Mouse (Mus musculus): ENCODE data around the gene Six6. TPM values are rescaled to one million over a fixed set of nuclear protein-coding genes. Genes with fewer than 3 reads are reported as not detected.

The Six6 gene
- total and polyA plus RNA-seq, 3 experiments = 0.16 TPM; not detected in 2

GRCm38 (mm10) chr12:72953089-72953488 lies 13.4 kb downstream of the Six6 start:
- H3K36me3 ChIP-seq (replicated peaks) = no peaks in the 10 kb centered on the region
- H3K9me3 ChIP-seq (replicated peaks) = no peaks in the 10 kb centered on the region
- H3K27me3 ChIP-seq (ENCODE audit: insufficient read depth, low read length) = peaks cover 21% of the 10 kb centered on the region
- DNase-seq (ENCODE audit: low spot score) (no peak), ATAC-seq (ENCODE audit: extremely low read depth, insufficient number of reproducible peaks, low FRiP score, poor library complexity, severe bottlenecking) (no peak)
- H3K4me1 ChIP-seq (ENCODE audit: insufficient read depth, low read depth, low read length) = no peaks in the 10 kb centered on the region
- TF ChIP-seq GATA1 (IDR thresholded peaks at IDR 0.05; ENCODE audit: borderline replicate concordance, low read length) = no peak
- no peak for TF ChIP-seq POLR2AphosphoS5 (IDR thresholded peaks at IDR 0.05; ENCODE audit: insufficient replicate concordance, low read depth, low read length)
- TF ChIP-seq CTCF (IDR thresholded peaks at IDR 0.05; ENCODE audit: low read depth, low read length) = no peak
- no peak for TF ChIP-seq GATA2 (IDR thresholded peaks at IDR 0.05; ENCODE audit: borderline replicate concordance, low read depth, low read length)
- no peak for TF ChIP-seq TAL1 (conservative IDR thresholded peaks at IDR 0.05; ENCODE audit: low read depth, low read length)
- no peak overlapping the region for H3K4me3 ChIP-seq (ENCODE audit: low read depth, low read length)

DNA sequence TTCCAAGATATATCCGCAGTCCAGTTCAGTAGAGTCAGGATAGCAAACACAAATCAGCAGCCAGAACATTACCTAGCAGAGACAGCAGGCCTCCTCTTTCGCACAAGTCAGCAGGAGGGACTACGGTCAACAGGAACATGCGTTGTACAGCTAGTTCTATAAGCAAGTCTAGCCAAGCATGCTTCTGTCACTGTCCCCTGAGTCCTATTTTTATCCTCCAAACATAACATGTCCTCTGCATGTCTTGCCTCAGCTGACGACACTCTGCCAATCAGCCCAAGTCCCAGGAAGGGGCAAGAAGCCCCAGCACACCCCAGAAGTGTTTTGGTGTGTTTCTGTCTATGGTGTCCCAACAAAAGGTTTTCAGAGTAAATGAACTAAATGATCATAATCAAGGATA lies 14.2 kb downstream of the Six6 start:
- Histone ChIP-seq H3K36me3 (replicated peaks) (no peaks in the 10 kb centered on the region), H3K4me3 (ENCODE audit: low read depth, low read length) (no peak overlapping the region), H3K9me3 (replicated peaks) (no peaks in the 10 kb centered on the region), H3K27me3 (ENCODE audit: insufficient read depth, low read length) (peaks cover 21% of the 10 kb centered on the region), H3K4me1 (ENCODE audit: insufficient read depth, low read depth, low read length) (no peaks in the 10 kb centered on the region)
- ATAC-seq (ENCODE audit: extremely low read depth, insufficient number of reproducible peaks, low FRiP score, poor library complexity, severe bottlenecking) = no peak
- DNase-seq (ENCODE audit: low spot score) = no peak
- TF ChIP-seq TAL1 (conservative IDR thresholded peaks at IDR 0.05; ENCODE audit: low read depth, low read length) (no peak), POLR2AphosphoS5 (IDR thresholded peaks at IDR 0.05; ENCODE audit: insufficient replicate concordance, low read depth, low read length) (no peak), CTCF (IDR thresholded peaks at IDR 0.05; ENCODE audit: low read depth, low read length) (no peak), GATA1 (IDR thresholded peaks at IDR 0.05; ENCODE audit: borderline replicate concordance, low read length) (no peak), GATA2 (IDR thresholded peaks at IDR 0.05; ENCODE audit: borderline replicate concordance, low read depth, low read length) (no peak)

DNA sequence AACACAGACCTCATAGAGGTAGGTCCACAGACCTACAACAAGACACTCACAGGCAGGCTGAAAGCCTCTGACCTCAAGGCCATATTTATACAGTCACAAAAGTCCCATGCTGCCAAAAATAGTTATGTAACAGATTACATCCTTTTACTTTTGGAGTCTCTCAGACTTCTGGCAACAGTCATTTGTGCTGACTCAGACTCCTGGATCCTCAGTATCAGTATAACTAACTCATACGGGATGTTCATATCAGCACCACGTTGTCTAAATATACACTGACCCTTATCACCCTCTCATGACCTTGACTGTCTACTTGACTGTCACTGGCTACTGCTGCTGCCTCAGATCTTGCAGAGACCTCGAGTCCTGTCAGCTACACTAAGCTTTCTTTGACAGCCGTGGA lies 15.2 kb downstream of the Six6 start:
- Histone ChIP-seq H3K36me3 (replicated peaks) (no peaks in the 10 kb centered on the region), H3K27me3 (ENCODE audit: insufficient read depth, low read length) (peaks cover 21% of the 10 kb centered on the region), H3K4me3 (ENCODE audit: low read depth, low read length) (no peak overlapping the region), H3K9me3 (replicated peaks) (no peaks in the 10 kb centered on the region), H3K4me1 (ENCODE audit: insufficient read depth, low read depth, low read length) (no peaks in the 10 kb centered on the region)
- DNase-seq (ENCODE audit: low spot score) (no peak), ATAC-seq (ENCODE audit: extremely low read depth, insufficient number of reproducible peaks, low FRiP score, poor library complexity, severe bottlenecking) (no peak)
- TF ChIP-seq GATA1 (IDR thresholded peaks at IDR 0.05; ENCODE audit: borderline replicate concordance, low read length) = no peak
- no peak for TF ChIP-seq GATA2 (IDR thresholded peaks at IDR 0.05; ENCODE audit: borderline replicate concordance, low read depth, low read length)
- no peak for TF ChIP-seq POLR2AphosphoS5 (IDR thresholded peaks at IDR 0.05; ENCODE audit: insufficient replicate concordance, low read depth, low read length)

DNA sequence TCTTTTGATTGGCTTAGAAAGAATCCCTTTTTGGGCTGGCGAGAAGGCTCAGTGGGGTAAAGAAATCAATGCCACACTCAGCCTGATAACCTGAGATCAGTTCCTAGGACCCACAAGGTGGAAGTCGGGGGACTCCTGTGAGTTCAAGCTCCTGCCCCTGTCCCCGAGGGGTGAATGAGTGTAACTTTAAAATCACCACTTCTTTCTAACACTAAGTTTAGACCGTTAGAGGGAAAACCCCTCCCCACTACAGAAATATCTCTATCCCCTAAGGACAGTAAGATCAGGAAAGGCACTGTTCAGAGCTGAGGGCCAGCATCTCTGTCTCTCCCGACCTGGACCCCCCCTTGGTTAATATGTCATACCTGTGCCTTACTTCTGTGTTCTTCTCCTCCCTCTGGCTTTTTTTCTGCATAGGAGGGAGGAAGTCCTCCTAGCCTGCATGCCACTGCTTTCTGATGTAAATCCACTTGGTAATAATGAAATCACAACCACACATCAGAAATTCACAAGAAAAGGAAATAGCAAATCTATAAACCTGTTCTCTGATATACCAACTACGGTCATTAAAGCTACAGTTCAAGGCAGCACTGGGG lies 18.2 kb downstream of the Six6 start:
- DNase-seq (ENCODE audit: low spot score) (no peak), ATAC-seq (ENCODE audit: extremely low read depth, insufficient number of reproducible peaks, low FRiP score, poor library complexity, severe bottlenecking) (no peak)
- no peak for TF ChIP-seq POLR2AphosphoS5 (IDR thresholded peaks at IDR 0.05; ENCODE audit: insufficient replicate concordance, low read depth, low read length)
- TF ChIP-seq CTCF (IDR thresholded peaks at IDR 0.05; ENCODE audit: low read depth, low read length) = no peak
- no peak for TF ChIP-seq TAL1 (conservative IDR thresholded peaks at IDR 0.05; ENCODE audit: low read depth, low read length)
- no peak for TF ChIP-seq GATA1 (IDR thresholded peaks at IDR 0.05; ENCODE audit: borderline replicate concordance, low read length)
- no peak for TF ChIP-seq GATA2 (IDR thresholded peaks at IDR 0.05; ENCODE audit: borderline replicate concordance, low read depth, low read length)
- no peak overlapping the region for H3K4me3 ChIP-seq (ENCODE audit: low read depth, low read length)
- H3K27me3 ChIP-seq (ENCODE audit: insufficient read depth, low read length) = peaks cover 21% of the 10 kb centered on the region
- no peaks in the 10 kb centered on the region for H3K9me3 ChIP-seq (replicated peaks)
- H3K4me1 ChIP-seq (ENCODE audit: insufficient read depth, low read depth, low read length) = no peaks in the 10 kb centered on the region
- no peaks in the 10 kb centered on the region for H3K36me3 ChIP-seq (replicated peaks)

- TF ChIP-seq GATA1 (IDR thresholded peaks at IDR 0.05; ENCODE audit: borderline replicate concordance, low read length) (no peak), POLR2AphosphoS5 (IDR thresholded peaks at IDR 0.05; ENCODE audit: insufficient replicate concordance, low read depth, low read length) (no peak), CTCF (IDR thresholded peaks at IDR 0.05; ENCODE audit: low read depth, low read length) (no peak), GATA2 (IDR thresholded peaks at IDR 0.05; ENCODE audit: borderline replicate concordance, low read depth, low read length) (no peak), TAL1 (conservative IDR thresholded peaks at IDR 0.05; ENCODE audit: low read depth, low read length) (no peak)
- no peak for ATAC-seq (ENCODE audit: extremely low read depth, insufficient number of reproducible peaks, low FRiP score, poor library complexity, severe bottlenecking)
- Histone ChIP-seq H3K27me3 (ENCODE audit: insufficient read depth, low read length) (peaks cover 17% of the 10 kb centered on the region), H3K9me3 (replicated peaks) (no peaks in the 10 kb centered on the region), H3K36me3 (replicated peaks) (no peaks in the 10 kb centered on the region), H3K4me3 (ENCODE audit: low read depth, low read length) (no peak overlapping the region), H3K4me1 (ENCODE audit: insufficient read depth, low read depth, low read length) (no peaks in the 10 kb centered on the region)
- DNase-seq (ENCODE audit: low spot score) = no peak
These were observed 18.8 kb downstream of the Six6 start for GRCm38 (mm10) chr12:72958446-72958845.

- Histone ChIP-seq H3K4me3 (ENCODE audit: low read depth, low read length) (no peak overlapping the region), H3K9me3 (replicated peaks) (no peaks in the 10 kb centered on the region), H3K4me1 (ENCODE audit: insufficient read depth, low read depth, low read length) (no peaks in the 10 kb centered on the region), H3K36me3 (replicated peaks) (no peaks in the 10 kb centered on the region), H3K27me3 (ENCODE audit: insufficient read depth, low read length) (no peaks in the 10 kb centered on the region)
- ATAC-seq (ENCODE audit: extremely low read depth, insufficient number of reproducible peaks, low FRiP score, poor library complexity, severe bottlenecking) (no peak), DNase-seq (ENCODE audit: low spot score) (no peak)
- TF ChIP-seq GATA2 (IDR thresholded peaks at IDR 0.05; ENCODE audit: borderline replicate concordance, low read depth, low read length) (no peak), POLR2AphosphoS5 (IDR thresholded peaks at IDR 0.05; ENCODE audit: insufficient replicate concordance, low read depth, low read length) (no peak), CTCF (IDR thresholded peaks at IDR 0.05; ENCODE audit: low read depth, low read length) (no peak), GATA1 (IDR thresholded peaks at IDR 0.05; ENCODE audit: borderline replicate concordance, low read length) (no peak), TAL1 (conservative IDR thresholded peaks at IDR 0.05; ENCODE audit: low read depth, low read length) (no peak)
These were observed 23.1 kb downstream of the Six6 start for GRCm38 (mm10) chr12:72962761-72963160.

Measured in G1E (cell line).